Mouse (Mus musculus) layer of hippocampus, postnatal 14 days (tissue): ENCODE measurements around the gene Aurka. TPM values are rescaled to one million over a fixed set of nuclear protein-coding genes. Genes with fewer than 3 reads are reported as not detected.
A peak's percentile ranks its signal among the peaks of the same experiment; 100 is the strongest.

Experiments used
- DNase-seq, 2 experiments: peaks; one replicate each; pipeline ENCODE4 v3.0.0; 2021 to 2022; ENCODE audit warnings: low spot score in 2 of 2, mixed read lengths in 1 of 2
- long read RNA-seq, 2 experiments: library from polyadenylated mRNA; stranded (forward); transcript quantifications; one replicate each; pipeline ENCODE4 v2.0.0; 2021
- total RNA-seq, 2 experiments: library from RNA; stranded (reverse); gene quantifications; 2 replicates each; pipeline ENCODE4 v1.2.3; 2021

Gene Aurka
- 1 to 10 TPM; 2.6 to 2.9 TPM for total RNA-seq
- long read RNA-seq, experiment 1: 0 reads
- long read RNA-seq, experiment 2, partial matches to known transcripts: 0 of 4 reads
- long read RNA-seq, experiment 2, other reads (novel, unspliced or antisense): 1 of 4 reads

DNA sequence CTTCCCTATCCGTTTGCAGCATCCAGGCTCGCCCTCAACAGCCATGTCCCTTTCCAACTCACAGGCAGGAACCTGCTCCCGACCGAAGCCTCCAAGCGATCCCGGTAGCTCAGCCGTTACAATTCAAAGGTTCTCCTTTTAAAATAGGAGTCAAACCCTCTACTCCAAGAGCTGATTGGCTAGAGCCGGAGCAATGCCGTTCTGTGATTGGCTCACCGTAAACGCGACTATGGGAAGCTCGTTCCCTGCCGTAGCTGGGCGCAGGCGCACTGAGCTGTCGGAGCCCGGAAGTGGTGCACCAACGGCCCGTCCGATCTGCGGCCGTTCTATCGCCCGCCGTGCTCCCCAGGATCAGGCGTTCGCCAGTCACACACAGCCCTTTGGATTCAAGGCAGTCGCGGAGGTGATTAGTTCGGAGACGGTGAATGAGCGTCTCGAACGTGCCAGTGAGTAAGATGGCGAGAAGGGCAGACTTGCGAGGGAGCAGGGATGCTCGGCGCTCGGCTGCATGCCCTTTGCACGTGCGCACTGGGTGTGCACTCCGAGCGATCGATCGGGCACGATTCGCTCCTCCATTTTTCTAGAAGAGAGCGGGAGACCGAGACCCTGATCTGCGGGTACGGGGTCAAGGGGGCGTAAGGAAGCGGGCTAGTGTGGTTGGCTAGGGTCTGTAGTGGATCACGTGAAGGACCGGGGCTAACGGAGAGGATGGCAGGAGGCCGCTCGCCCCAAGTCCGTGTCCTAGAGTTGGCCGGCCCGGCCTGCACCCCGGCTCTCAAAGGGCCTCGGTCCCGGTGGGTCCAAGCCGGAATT lies at the start of gene Aurka, which contains the start of gene Cstf1:
Aurka (minus strand) TSS at position 125 of the 813 bp plus-strand sequence.
Cstf1 (plus strand) TSS at position 271 of the 813 bp plus-strand sequence.
- DNase-seq: peak; percentile 97 to 98

DNA sequence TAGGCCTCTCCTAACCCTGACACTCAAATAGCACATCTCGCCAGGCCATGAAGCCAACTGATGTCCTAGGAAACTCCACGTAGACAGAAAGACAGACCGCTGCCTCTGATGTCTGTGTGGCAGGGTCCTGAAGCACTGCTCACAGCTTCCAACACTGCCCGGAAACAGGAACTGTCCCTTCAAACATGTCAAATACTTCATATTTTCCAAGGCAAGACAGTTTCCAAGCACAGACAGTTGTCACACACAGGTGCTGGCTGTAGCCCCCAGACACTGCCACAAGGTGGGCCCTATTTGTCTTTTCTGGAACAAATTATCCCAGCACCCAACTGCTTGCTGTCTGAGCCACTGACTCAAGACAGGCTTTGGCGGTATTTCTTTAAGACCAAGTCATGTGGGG lies 47.9 kb upstream of the Aurka start:
- DNase-seq: no peak

- DNase-seq: no peak
Measured at GRCm38 (mm10) chr2:172416876-172417275, 46.5 kb upstream of the Aurka start.

DNA sequence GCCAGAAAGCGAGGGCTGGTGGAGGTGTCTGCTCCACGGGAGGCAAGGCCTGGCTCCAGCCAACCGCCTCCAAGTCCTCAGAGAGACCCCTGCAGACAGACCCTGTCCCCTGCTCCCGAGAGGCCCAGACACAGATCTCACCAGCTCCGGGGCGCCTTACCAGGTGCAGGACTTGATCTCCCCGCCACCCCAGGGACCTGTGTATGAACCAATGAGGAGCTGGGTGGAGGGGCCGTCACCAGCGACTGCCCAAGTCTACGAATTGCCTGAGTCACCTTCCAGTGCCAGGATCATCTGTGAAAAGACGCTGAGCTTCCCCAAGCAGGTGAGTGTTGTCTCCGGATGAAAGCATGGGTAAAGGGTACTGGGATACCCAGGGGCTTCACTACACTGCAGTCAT lies 45.9 kb upstream of the Aurka start:
- no peak for DNase-seq

- DNase-seq: no peak
Measured at GRCm38 (mm10) chr2:172413894-172414293, 43.6 kb upstream of the Aurka start.

DNA sequence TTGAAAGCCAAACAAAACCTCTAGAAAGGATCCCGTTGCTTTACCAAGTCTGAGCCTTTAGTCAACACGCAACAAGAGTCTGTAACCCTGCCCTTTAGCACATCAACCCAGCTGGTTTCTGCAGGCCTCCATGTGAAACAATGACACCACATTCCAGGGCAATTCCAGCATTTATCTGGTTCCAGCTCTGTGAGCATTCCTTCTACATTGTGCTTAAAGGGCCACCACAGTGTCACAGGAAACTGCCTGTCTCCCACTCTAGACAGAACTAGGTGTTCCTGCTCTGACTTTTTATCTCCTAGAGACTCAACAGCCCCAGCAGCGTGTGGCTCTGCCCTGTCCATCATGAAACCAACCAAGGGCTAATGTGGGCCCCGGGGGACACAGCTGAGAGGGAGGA lies 42.9 kb upstream of the Aurka start:
- no peak for DNase-seq

- DNase-seq: no peak
Measured at GRCm38 (mm10) chr2:172412454-172412853, 42.1 kb upstream of the Aurka start.

DNA sequence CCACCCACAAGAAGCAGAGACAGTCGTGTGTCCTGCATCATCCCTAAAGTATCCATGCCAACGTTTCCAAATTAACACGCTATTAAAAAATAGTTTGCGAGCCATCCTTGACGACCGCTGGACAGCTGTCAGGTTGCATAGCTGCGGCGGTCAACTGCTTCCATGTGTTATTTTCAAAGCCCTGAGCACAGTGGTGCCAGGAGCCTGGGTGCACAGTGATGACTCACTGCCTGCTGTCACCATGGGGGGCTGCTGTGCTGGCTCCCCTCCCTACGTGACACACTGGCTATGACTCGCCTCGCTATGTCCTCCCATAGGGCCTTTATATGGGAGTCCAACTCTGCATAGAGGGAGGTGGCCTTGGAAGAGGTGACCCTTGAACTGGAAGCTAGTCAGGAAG lies 40.8 kb upstream of the Aurka start:
- DNase-seq: no peak

- no peak for DNase-seq
Measured at GRCm38 (mm10) chr2:172410686-172411085, 40.4 kb upstream of the Aurka start.

GRCm38 (mm10) chr2:172407499-172407898 lies 37.2 kb upstream of the Aurka start:
- no peak for DNase-seq

GRCm38 (mm10) chr2:172406173-172406572 lies 35.8 kb upstream of the Aurka start:
- no peak for DNase-seq

GRCm38 (mm10) chr2:172405011-172405410 lies 34.7 kb upstream of the Aurka start:
- no peak for DNase-seq

DNA sequence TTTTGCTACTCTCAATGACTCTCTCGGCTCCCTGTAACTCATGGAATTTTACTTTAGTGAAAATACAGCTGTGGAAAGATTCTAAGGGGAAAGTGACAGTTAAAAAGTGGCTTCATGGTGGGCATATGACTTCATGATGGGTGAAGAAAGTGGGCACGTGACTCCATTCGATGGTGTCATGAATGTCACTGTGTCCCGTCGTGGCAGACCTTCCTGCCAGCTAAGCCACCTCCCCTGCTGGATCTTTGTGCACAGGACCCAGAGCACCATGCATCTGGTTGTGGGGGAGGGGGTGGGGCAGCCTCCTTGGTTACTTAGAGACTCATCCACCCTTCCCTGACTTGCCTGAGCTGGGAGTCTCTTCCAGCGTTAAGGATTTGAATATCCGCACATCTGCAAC lies 33.9 kb upstream of the Aurka start:
- DNase-seq: no peak

GRCm38 (mm10) chr2:172401116-172401825 lies 30.9 kb upstream of the Aurka start:
- no peak for DNase-seq

DNA sequence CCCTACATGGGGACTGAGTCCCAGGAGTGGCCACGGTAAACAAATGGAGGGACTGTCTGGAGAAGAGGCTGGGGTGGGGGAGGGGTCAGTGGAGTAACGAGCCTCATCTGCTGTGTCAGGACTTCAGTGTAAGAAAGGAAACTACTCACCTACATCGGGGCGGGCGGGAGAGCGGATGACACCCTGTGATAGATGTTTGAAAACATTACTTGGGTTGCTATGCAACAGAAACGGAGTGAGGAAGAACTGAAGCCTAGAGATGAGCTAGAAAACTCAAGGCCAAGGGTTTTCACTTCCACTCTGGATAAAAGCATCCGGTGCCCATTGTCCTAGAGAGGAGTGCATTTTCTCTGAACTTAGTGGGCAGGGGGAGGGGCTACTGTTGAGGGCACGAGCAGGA lies 29.6 kb upstream of the Aurka start:
- DNase-seq: no peak

- no peak for DNase-seq
Measured at GRCm38 (mm10) chr2:172395961-172396360, 25.6 kb upstream of the Aurka start.

DNA sequence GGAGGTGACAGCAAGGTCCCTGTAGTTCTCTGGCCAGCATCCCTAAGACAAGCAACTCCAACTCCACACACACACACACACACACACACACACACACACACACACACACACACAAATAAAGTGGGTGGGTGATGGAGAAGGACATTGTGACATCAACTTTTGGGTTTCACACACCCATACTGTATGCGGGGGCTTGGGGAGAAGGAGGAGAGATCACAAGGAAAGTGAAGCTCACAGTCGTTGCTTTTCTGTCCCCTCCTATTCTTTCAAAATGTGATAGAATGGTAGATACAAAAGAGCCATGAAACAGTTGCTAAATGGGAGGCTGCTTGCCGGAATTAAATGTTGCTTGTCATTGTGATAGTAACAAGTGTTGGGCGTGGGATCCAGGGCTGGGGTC lies 24.3 kb upstream of the Aurka start:
- no peak for DNase-seq

DNA sequence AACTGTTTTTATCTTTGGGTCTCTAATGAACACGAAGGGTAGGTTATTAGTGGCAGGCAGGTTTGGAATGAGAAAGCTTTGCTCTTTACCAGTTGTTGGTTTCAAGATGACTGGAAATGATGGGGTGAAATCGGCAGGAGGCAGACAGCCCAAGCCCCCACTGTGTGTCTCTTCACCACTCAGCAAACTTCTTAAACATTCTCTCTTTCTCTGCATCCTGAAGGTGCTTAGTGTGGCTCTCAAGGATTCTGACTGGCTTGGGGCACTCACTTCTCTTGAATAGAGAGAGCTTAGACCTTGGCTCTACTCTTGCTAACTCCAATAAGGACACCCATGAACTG lies 23.7 kb upstream of the Aurka start:
- no peak for DNase-seq

DNA sequence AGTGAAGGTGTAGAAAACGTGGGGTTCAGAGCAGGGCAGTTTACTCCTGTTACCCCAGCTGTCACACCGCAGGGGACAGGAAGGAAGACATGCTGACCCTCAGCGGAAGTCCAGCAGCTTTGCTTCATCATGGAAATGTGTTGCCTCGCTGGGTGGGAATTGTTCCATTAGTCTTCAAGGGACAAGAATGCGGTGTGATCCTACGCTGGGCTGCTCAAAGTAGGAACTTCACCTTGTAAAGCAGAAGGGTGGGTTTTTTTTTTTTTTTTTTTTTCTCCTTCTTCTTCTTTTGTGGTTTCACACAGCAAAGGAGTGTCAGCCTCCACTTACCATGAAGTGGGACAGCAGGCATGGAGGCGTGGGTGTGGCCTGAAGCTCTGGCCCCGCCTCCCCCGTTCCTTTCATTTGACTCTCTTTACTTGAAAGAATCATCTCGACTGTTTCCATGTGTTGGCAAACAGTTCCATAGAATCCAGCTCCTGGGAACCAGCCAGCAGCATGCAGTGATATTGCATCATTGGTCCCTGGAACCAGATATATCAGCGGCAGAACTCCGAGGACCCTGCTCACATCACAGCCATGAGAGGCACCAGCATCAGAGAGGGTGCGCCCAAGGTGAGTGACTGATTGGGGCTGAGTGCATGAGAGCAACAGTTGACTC lies 23.2 kb upstream of the Aurka start, which contains the start of gene Cass4:
Cass4 (plus strand) TSS at position 404 of the 661 bp plus-strand sequence.
- DNase-seq: no peak

DNA sequence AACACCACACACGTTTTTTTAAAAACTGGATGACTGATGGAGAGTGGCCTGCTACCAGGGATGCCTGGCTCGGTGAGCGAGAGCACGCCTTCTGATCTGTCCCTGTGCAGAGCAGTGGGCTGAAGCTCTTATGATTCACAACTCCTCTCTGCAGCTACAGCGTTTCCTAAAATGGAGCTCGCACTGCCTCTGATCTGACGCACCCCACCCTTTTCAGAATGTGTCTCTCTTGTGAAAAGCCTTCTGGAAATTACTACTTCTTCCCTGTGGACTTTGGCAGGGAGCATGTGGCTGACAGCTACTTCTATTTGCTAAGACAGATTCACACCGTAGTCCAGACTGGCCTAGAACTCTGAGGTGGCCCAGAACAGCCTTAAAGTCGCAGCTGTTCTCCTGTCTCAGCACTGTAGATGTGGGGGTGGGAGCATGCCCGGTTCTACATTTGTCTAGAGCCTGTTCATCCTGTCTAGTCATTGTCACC lies 21.7 kb upstream of the Aurka start:
- DNase-seq: peak in 1 of 2 experiments; percentile 24

- DNase-seq: no peak
Measured at GRCm38 (mm10) chr2:172390341-172390740, 20.0 kb upstream of the Aurka start.

DNA sequence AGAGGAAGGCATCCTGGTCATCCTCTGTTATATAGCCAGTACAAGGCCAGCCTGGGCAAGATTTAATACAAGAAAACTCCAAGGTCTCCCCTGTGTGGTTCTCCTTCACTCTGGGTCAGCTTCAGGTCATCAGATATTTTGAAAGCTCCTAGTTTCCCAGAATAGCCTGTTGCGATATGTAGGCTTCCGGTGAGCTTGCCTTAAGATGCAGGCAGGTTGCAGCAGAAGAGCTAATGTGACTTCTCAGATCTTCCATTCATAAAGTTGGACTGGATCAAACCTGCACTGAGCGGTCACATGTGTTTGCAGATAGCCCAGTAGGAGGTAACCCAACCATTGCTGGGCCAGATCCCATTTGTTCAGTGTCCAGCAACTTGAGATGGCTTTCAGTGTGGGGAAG lies 14.4 kb upstream of the Aurka start:
- no peak for DNase-seq
